Mouse (Mus musculus) central nervous system, embryonic 14 days (tissue): ENCODE data around the gene Gm5773. TPM values are rescaled to one million over a fixed set of nuclear protein-coding genes. Genes with fewer than 3 reads are reported as not detected.

Experiments
- polyA plus RNA-seq: library from polyadenylated mRNA; depleted of rRNA; stranded (reverse); fragments of >200 nt; gene quantifications from 2 replicates; pipeline ENCODE4 v1.2.3, GENCODE M21; 2012; rRNA removed

Gene Gm5773
- not detected in 2 replicates for polyA plus RNA-seq

DNA sequence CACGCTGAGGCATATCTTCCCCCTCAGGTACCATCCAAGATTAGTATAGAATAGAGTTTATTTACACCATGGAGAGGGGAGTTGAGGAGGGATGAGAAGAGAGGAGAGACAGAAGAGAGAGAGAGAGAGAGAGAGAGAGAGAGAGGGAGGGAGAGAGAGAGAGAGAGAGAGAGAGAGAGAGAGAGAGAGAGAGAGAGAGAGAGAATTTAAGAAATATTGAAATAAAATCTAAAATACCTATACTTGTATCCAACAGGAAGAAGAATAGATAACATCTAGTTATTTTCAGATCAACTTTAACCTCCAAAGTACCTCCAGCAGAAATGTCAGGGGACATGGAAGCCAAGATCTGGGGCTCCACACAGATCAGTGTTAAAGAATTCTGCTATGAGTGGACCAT lies at the start of gene Gm5773:
Gene Gm5773, plus strand, starts transcription at position 301 of the 400 bp plus-strand sequence.

DNA sequence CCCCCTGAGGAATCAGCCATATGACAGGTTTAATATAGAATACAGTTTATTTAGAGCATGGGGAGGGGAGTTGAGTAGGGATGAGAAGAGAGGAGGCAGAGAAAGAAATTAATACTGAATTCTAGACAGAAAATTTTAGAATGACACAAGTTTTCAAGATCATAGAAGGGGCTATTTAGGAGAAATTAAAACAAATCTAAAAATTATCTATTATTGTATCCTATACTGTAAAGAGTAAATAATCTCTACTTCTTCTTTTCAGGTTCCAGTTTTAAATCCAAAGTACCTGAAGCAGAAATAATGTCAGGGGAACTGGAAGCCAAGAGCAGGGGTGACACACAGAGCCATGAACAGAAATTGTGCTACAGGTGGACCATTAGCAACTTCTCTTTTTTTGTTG lies 23.3 kb downstream of the Gm5773 start, which contains the start of gene Tdpoz4:
Gene Tdpoz4, plus strand, starts transcription at position 301 of the 400 bp plus-strand sequence.

Other genes with a start within 250 kb of the Gm5773 start
- 70.9 and 138 TPM in 2 replicates for gene S100a10, start 217.9 kb upstream of the Gm5773 start, polyA plus RNA-seq
- not detected in 2 replicates for gene Tdpoz2, start 120.3 kb upstream of the Gm5773 start, polyA plus RNA-seq
- gene Tdpoz1, start 96.7 kb upstream of the Gm5773 start, polyA plus RNA-seq: not detected in 2 replicates
- not detected in 2 replicates for gene Gm37596, start 79.9 kb upstream of the Gm5773 start, polyA plus RNA-seq
- gene Tdpoz4, start 23.4 kb downstream of the Gm5773 start, polyA plus RNA-seq: not detected in 2 replicates
- gene Tdpoz3, start 53.0 kb downstream of the Gm5773 start, polyA plus RNA-seq: not detected in 2 replicates
- gene Gm9117, start 170.5 kb downstream of the Gm5773 start, polyA plus RNA-seq: not detected in 2 replicates
- not detected in 2 replicates for gene Tdpoz5, start 188.3 kb downstream of the Gm5773 start, polyA plus RNA-seq